Mouse (Mus musculus): ENCODE results near the gene Taf6. TPM values are rescaled to one million over a fixed set of nuclear protein-coding genes. Genes with fewer than 3 reads are reported as not detected.

Gene Taf6
- total and polyA plus RNA-seq, 3 experiments, result 60.2 to 61.5 (median 60.9) TPM

- H3K27me3 ChIP-seq (replicated peaks), result no peaks in the 10 kb centered on the region
Measured at GRCm38 (mm10) chr5:138207873-138208272, 20.6 kb upstream of the Taf6 start.

GRCm38 (mm10) chr5:138207253-138207652, 20.0 kb upstream of the Taf6 start:
- no peaks in the 10 kb centered on the region for H3K4me1 ChIP-seq (ENCODE audit: control insufficient read depth in 1 of 2, insufficient read depth in 2 of 2)
- dilution Hi-C loops (cut with MboI; ENCODE audit: extremely low pct_ligation_motif_present, extremely low pct_unique_long_range_greater_than_20kb, low sequenced_read_pairs), result no loop called here
- no peak for DNase-seq (ENCODE audit: extremely low read depth)
- no peak overlapping the region for H3K27ac ChIP-seq (ENCODE audit: insufficient read depth, low read depth)
- no peak overlapping the region for H3K9ac ChIP-seq (ENCODE audit: insufficient read depth, low read depth)
- H3K4me2 ChIP-seq (ENCODE audit: insufficient read depth, low read depth, poor library complexity, severe bottlenecking), result no peak overlapping the region
- H3K4me3 ChIP-seq (replicated peaks in 1 of 3; ENCODE audit: low read depth in 2 of 3, low read length in 2 of 3, poor library complexity in 1 of 3), result no peak overlapping the region
- peaks cover 2% of the 10 kb centered on the region for H3K9me3 ChIP-seq (replicated peaks; ENCODE audit: low read length)
- H3K27me3 ChIP-seq (replicated peaks), result no peaks in the 10 kb centered on the region
- TF ChIP-seq MAFK (IDR thresholded peaks at IDR 0.05; ENCODE audit: insufficient replicate concordance, low read length) (no peak), MAX (IDR thresholded peaks at IDR 0.05; ENCODE audit: low read length) (no peak), NRF1 (IDR thresholded peaks at IDR 0.05; ENCODE audit: low read depth, low read length) (no peak), RCOR1 (conservative IDR thresholded peaks at IDR 0.05; ENCODE audit: low read depth, low read length) (no peak), EP300 (IDR thresholded peaks at IDR 0.05; ENCODE audit: low read length) (no peak)
- H3K79me2 ChIP-seq (replicated peaks; ENCODE audit: control insufficient read depth, extremely low read depth, insufficient read depth, poor library complexity, severe bottlenecking), result no peaks in the 10 kb centered on the region
- no peaks in the 10 kb centered on the region for H3K36me3 ChIP-seq (replicated peaks in 1 of 2; ENCODE audit: control insufficient read depth in 1 of 2, insufficient read depth in 1 of 2, low read length in 1 of 2)
- in situ Hi-C loops (cut with MboI; ENCODE audit: low pct_ligation_motif_present, low pct_unique_long_range_greater_than_20kb, low sequenced_read_pairs), result no loop called here

More at GRCm38 (mm10) chr5:138207873-138208272, 20.6 kb upstream of the Taf6 start:
- TF ChIP-seq EP300 (IDR thresholded peaks at IDR 0.05; ENCODE audit: low read length), result no peak
- no peak for TF ChIP-seq ETS1 (conservative IDR thresholded peaks at IDR 0.05; ENCODE audit: low read depth, low read length)
- TF ChIP-seq USF1 (IDR thresholded peaks at IDR 0.05; ENCODE audit: low read depth, low read length), result no peak
- TF ChIP-seq SIN3A (IDR thresholded peaks at IDR 0.05; ENCODE audit: low read length), result no peak
- TF ChIP-seq JUND (conservative IDR thresholded peaks at IDR 0.05; ENCODE audit: low read depth, low read length), result no peak
- TF ChIP-seq CHD2 (IDR thresholded peaks at IDR 0.05; ENCODE audit: low read length), result no peak
- TF ChIP-seq JUN (IDR thresholded peaks at IDR 0.05; ENCODE audit: insufficient read depth, low read depth, low read length), result no peak
- TF ChIP-seq USF2 (conservative IDR thresholded peaks at IDR 0.05; ENCODE audit: low read depth, low read length), result no peak
- no peak for TF ChIP-seq PAX5 (IDR thresholded peaks at IDR 0.05; ENCODE audit: low read length)
- no peak for TF ChIP-seq POLR2AphosphoS2 (IDR thresholded peaks at IDR 0.05; ENCODE audit: low read depth, low read length)
- no peak for TF ChIP-seq RCOR1 (conservative IDR thresholded peaks at IDR 0.05; ENCODE audit: low read depth, low read length)
- no peak overlapping the region for H3K27ac ChIP-seq (ENCODE audit: insufficient read depth, low read depth)
- no peak overlapping the region for H3K4me3 ChIP-seq (replicated peaks in 1 of 3; ENCODE audit: low read depth in 2 of 3, low read length in 2 of 3, poor library complexity in 1 of 3)
- no peak overlapping the region for H3K9ac ChIP-seq (ENCODE audit: insufficient read depth, low read depth)
- no peaks in the 10 kb centered on the region for H3K79me2 ChIP-seq (replicated peaks; ENCODE audit: control insufficient read depth, extremely low read depth, insufficient read depth, poor library complexity, severe bottlenecking)
- no peak for DNase-seq (ENCODE audit: extremely low read depth)
- H3K4me2 ChIP-seq (ENCODE audit: insufficient read depth, low read depth, poor library complexity, severe bottlenecking), result no peak overlapping the region
- H3K4me1 ChIP-seq (ENCODE audit: control insufficient read depth in 1 of 2, insufficient read depth in 2 of 2), result no peaks in the 10 kb centered on the region
- peaks cover 2% of the 10 kb centered on the region for H3K9me3 ChIP-seq (replicated peaks; ENCODE audit: low read length)
- dilution Hi-C loops (cut with MboI; ENCODE audit: extremely low pct_ligation_motif_present, extremely low pct_unique_long_range_greater_than_20kb, low sequenced_read_pairs) (no loop called here), in situ Hi-C loops (cut with MboI; ENCODE audit: low pct_ligation_motif_present, low pct_unique_long_range_greater_than_20kb, low sequenced_read_pairs) (no loop called here)
- no peaks in the 10 kb centered on the region for H3K36me3 ChIP-seq (replicated peaks in 1 of 2; ENCODE audit: control insufficient read depth in 1 of 2, insufficient read depth in 1 of 2, low read length in 1 of 2)

GRCm38 (mm10) chr5:138202086-138202485, 14.8 kb upstream of the Taf6 start:
- in situ Hi-C loops (cut with MboI; ENCODE audit: low pct_ligation_motif_present, low pct_unique_long_range_greater_than_20kb, low sequenced_read_pairs), result no loop called here

More at GRCm38 (mm10) chr5:138202086-138202485, 14.8 kb upstream of the Taf6 start:
- Histone ChIP-seq H3K36me3 (replicated peaks in 1 of 2; ENCODE audit: control insufficient read depth in 1 of 2, insufficient read depth in 1 of 2, low read length in 1 of 2) (no peaks in the 10 kb centered on the region), H3K4me3 (replicated peaks in 1 of 3; ENCODE audit: low read depth in 2 of 3, low read length in 2 of 3, poor library complexity in 1 of 3) (no peak overlapping the region), H3K27me3 (replicated peaks) (no peaks in the 10 kb centered on the region), H3K9ac (ENCODE audit: insufficient read depth, low read depth) (no peak overlapping the region), H3K79me2 (replicated peaks; ENCODE audit: control insufficient read depth, extremely low read depth, insufficient read depth, poor library complexity, severe bottlenecking) (no peaks in the 10 kb centered on the region), H3K4me2 (ENCODE audit: insufficient read depth, low read depth, poor library complexity, severe bottlenecking) (no peak overlapping the region), H3K4me1 (ENCODE audit: control insufficient read depth in 1 of 2, insufficient read depth in 2 of 2) (no peaks in the 10 kb centered on the region), H3K9me3 (replicated peaks; ENCODE audit: low read length) (no peaks in the 10 kb centered on the region), H3K27ac (ENCODE audit: insufficient read depth, low read depth) (no peak overlapping the region)
- no peak for DNase-seq (ENCODE audit: extremely low read depth)
- TF ChIP-seq RAD21 (IDR thresholded peaks at IDR 0.05; ENCODE audit: low read depth, low read length) (no peak), MEF2A (IDR thresholded peaks at IDR 0.05; ENCODE audit: borderline replicate concordance, low read depth, low read length) (no peak), GABPA (IDR thresholded peaks at IDR 0.05; ENCODE audit: insufficient replicate concordance, low read depth, low read length) (no peak), TBP (conservative IDR thresholded peaks at IDR 0.05; ENCODE audit: low read depth, low read length) (no peak), ZC3H11A (IDR thresholded peaks at IDR 0.05; ENCODE audit: low read depth, low read length) (no peak), POLR2AphosphoS2 (IDR thresholded peaks at IDR 0.05; ENCODE audit: low read depth, low read length) (no peak), E2F4 (IDR thresholded peaks at IDR 0.05; ENCODE audit: insufficient replicate concordance, low read depth, low read length) (no peak), SMC3 (IDR thresholded peaks at IDR 0.05; ENCODE audit: low read depth, low read length) (no peak), MYC (IDR thresholded peaks at IDR 0.05; ENCODE audit: low read depth, low read length) (no peak), EP300 (IDR thresholded peaks at IDR 0.05; ENCODE audit: low read length) (no peak), NELFE (IDR thresholded peaks at IDR 0.05; ENCODE audit: low read depth, low read length) (no peak), MAZ (IDR thresholded peaks at IDR 0.05; ENCODE audit: low read depth, low read length) (no peak), CHD2 (IDR thresholded peaks at IDR 0.05; ENCODE audit: low read length) (no peak)
- dilution Hi-C loops (cut with MboI; ENCODE audit: extremely low pct_ligation_motif_present, extremely low pct_unique_long_range_greater_than_20kb, low sequenced_read_pairs), result no loop called here
